Mouse (Mus musculus): ENCODE results near the gene Chil1. TPM values are rescaled to one million over a fixed set of nuclear protein-coding genes. Genes with fewer than 3 reads are reported as not detected.

Gene Chil1
- polyA plus RNA-seq, 1 experiment from 2014 or later: 2.5 TPM

GRCm38 (mm10) chr1:134213405-134213804, 31.4 kb downstream of the Chil1 start:
- WGBS: 72% methylated on average over 7 of the region's 7 CpGs
- Histone ChIP-seq H3K27ac (no peak overlapping the region), H3K27me3 (replicated peaks) (no peaks in the 10 kb centered on the region)

GRCm38 (mm10) chr1:134215059-134215458, 33.1 kb downstream of the Chil1 start:
- H3K27me3 ChIP-seq (replicated peaks): no peaks in the 10 kb centered on the region
- 44% methylated on average over 7 of the region's 7 CpGs for WGBS
- no peak overlapping the region for H3K9ac ChIP-seq
- no peak overlapping the region for H3K27ac ChIP-seq
- H3K36me3 ChIP-seq: no peaks in the 10 kb centered on the region
- H3K4me2 ChIP-seq (replicated peaks): no peak overlapping the region
- no peak overlapping the region for H3K4me3 ChIP-seq
- H3K9me3 ChIP-seq: no peaks in the 10 kb centered on the region
- H3K4me1 ChIP-seq: peaks cover 14% of the 10 kb centered on the region
- ATAC-seq (ENCODE audit: low FRiP score, low read depth): no peak

More at GRCm38 (mm10) chr1:134213405-134213804, 31.4 kb downstream of the Chil1 start:
- no peaks in the 10 kb centered on the region for H3K9me3 ChIP-seq
- H3K9ac ChIP-seq: no peak overlapping the region
- peaks cover 14% of the 10 kb centered on the region for H3K4me1 ChIP-seq
- no peak overlapping the region for H3K4me3 ChIP-seq
- no peaks in the 10 kb centered on the region for H3K36me3 ChIP-seq
- no peak for ATAC-seq (ENCODE audit: low FRiP score, low read depth)
- H3K4me2 ChIP-seq (replicated peaks): no peak overlapping the region

- Histone ChIP-seq H3K27ac (no peak overlapping the region), H3K27me3 (replicated peaks) (no peaks in the 10 kb centered on the region), H3K9me3 (no peaks in the 10 kb centered on the region), H3K4me1 (peaks cover 11% of the 10 kb centered on the region), H3K36me3 (no peaks in the 10 kb centered on the region), H3K4me3 (no peak overlapping the region), H3K4me2 (replicated peaks) (peak overlapping the region; percentile 24; the same call in 1 of the 2 replicates), H3K9ac (no peak overlapping the region)
- peak; percentile 57 for ATAC-seq (ENCODE audit: low FRiP score, low read depth)
- WGBS: 22% methylated on average over 11 of the region's 11 CpGs
Observed at GRCm38 (mm10) chr1:134215751-134216628, 34.0 kb downstream of the Chil1 start.

GRCm38 (mm10) chr1:134216629-134216971, 34.6 kb downstream of the Chil1 start:
- no peak overlapping the region for H3K27ac ChIP-seq
- ATAC-seq (ENCODE audit: low FRiP score, low read depth): no peak

GRCm38 (mm10) chr1:134217028-134217481, 35.1 kb downstream of the Chil1 start:
- Histone ChIP-seq H3K9me3 (no peaks in the 10 kb centered on the region), H3K4me3 (no peak overlapping the region), H3K4me2 (replicated peaks) (no peak overlapping the region), H3K4me1 (peaks cover 9% of the 10 kb centered on the region), H3K27me3 (replicated peaks) (no peaks in the 10 kb centered on the region), H3K36me3 (no peaks in the 10 kb centered on the region), H3K27ac (no peak overlapping the region), H3K9ac (no peak overlapping the region)
- ATAC-seq (ENCODE audit: low FRiP score, low read depth): no peak
- WGBS: 79% methylated on average over 12 of the region's 12 CpGs

More at GRCm38 (mm10) chr1:134216629-134216971, 34.6 kb downstream of the Chil1 start:
- Histone ChIP-seq H3K4me3 (no peak overlapping the region), H3K9ac (no peak overlapping the region), H3K36me3 (no peaks in the 10 kb centered on the region), H3K4me1 (peaks cover 9% of the 10 kb centered on the region), H3K27me3 (replicated peaks) (no peaks in the 10 kb centered on the region), H3K4me2 (replicated peaks) (no peak overlapping the region), H3K9me3 (no peaks in the 10 kb centered on the region)
- WGBS: 85% methylated on average over 2 of the region's 2 CpGs

GRCm38 (mm10) chr1:134217942-134218341, 36.0 kb downstream of the Chil1 start:
- Histone ChIP-seq H3K4me1 (peaks cover 9% of the 10 kb centered on the region), H3K27ac (no peak overlapping the region), H3K9ac (no peak overlapping the region), H3K9me3 (no peaks in the 10 kb centered on the region), H3K4me3 (no peak overlapping the region), H3K4me2 (replicated peaks) (no peak overlapping the region), H3K36me3 (no peaks in the 10 kb centered on the region), H3K27me3 (replicated peaks) (no peaks in the 10 kb centered on the region)
- WGBS: 74% methylated on average over 3 of the region's 3 CpGs
- no peak for ATAC-seq (ENCODE audit: low FRiP score, low read depth)

GRCm38 (mm10) chr1:134219608-134220007, 37.6 kb downstream of the Chil1 start:
- no peak overlapping the region for H3K27ac ChIP-seq
- no peak overlapping the region for H3K4me2 ChIP-seq (replicated peaks)
- no peak overlapping the region for H3K9ac ChIP-seq
- H3K36me3 ChIP-seq: no peaks in the 10 kb centered on the region
- WGBS: 79% methylated on average over 5 of the region's 5 CpGs
- no peak for ATAC-seq (ENCODE audit: low FRiP score, low read depth)
- H3K27me3 ChIP-seq (replicated peaks): no peaks in the 10 kb centered on the region
- peaks cover 9% of the 10 kb centered on the region for H3K4me1 ChIP-seq
- no peak overlapping the region for H3K4me3 ChIP-seq
- no peaks in the 10 kb centered on the region for H3K9me3 ChIP-seq

- H3K27ac ChIP-seq: no peak overlapping the region
- no peak overlapping the region for H3K9ac ChIP-seq
Observed at GRCm38 (mm10) chr1:134221172-134221571, 39.2 kb downstream of the Chil1 start.

GRCm38 (mm10) chr1:134222122-134223055, 40.4 kb downstream of the Chil1 start:
- H3K4me3 ChIP-seq: no peak overlapping the region
- no peaks in the 10 kb centered on the region for H3K4me1 ChIP-seq
- H3K36me3 ChIP-seq: no peaks in the 10 kb centered on the region
- ATAC-seq (ENCODE audit: low FRiP score, low read depth): no peak
- H3K9me3 ChIP-seq: no peaks in the 10 kb centered on the region
- WGBS: 74% methylated on average over 8 of the region's 8 CpGs
- no peak overlapping the region for H3K9ac ChIP-seq
- H3K4me2 ChIP-seq (replicated peaks): no peak overlapping the region
- no peaks in the 10 kb centered on the region for H3K27me3 ChIP-seq (replicated peaks)
- no peak overlapping the region for H3K27ac ChIP-seq

More at GRCm38 (mm10) chr1:134221172-134221571, 39.2 kb downstream of the Chil1 start:
- no peaks in the 10 kb centered on the region for H3K9me3 ChIP-seq
- no peaks in the 10 kb centered on the region for H3K36me3 ChIP-seq
- H3K4me1 ChIP-seq: peaks cover 3% of the 10 kb centered on the region
- H3K27me3 ChIP-seq (replicated peaks): no peaks in the 10 kb centered on the region
- no peak overlapping the region for H3K4me3 ChIP-seq
- no peak overlapping the region for H3K4me2 ChIP-seq (replicated peaks)
- ATAC-seq (ENCODE audit: low FRiP score, low read depth): no peak
- 94% methylated on average over 1 of the region's 1 CpGs for WGBS

- H3K4me2 ChIP-seq (replicated peaks): no peak overlapping the region
- no peaks in the 10 kb centered on the region for H3K36me3 ChIP-seq
- 91% methylated on average over 12 of the region's 12 CpGs for WGBS
- no peaks in the 10 kb centered on the region for H3K4me1 ChIP-seq
- no peak for ATAC-seq (ENCODE audit: low FRiP score, low read depth)
- H3K27me3 ChIP-seq (replicated peaks): no peaks in the 10 kb centered on the region
- H3K4me3 ChIP-seq: no peak overlapping the region
- no peaks in the 10 kb centered on the region for H3K9me3 ChIP-seq
- H3K27ac ChIP-seq: no peak overlapping the region
- no peak overlapping the region for H3K9ac ChIP-seq
Observed at GRCm38 (mm10) chr1:134224649-134225227, 42.8 kb downstream of the Chil1 start.

- Histone ChIP-seq H3K27ac (no peak overlapping the region), H3K4me1 (no peaks in the 10 kb centered on the region), H3K9me3 (no peaks in the 10 kb centered on the region), H3K9ac (no peak overlapping the region), H3K27me3 (replicated peaks) (no peaks in the 10 kb centered on the region), H3K4me3 (no peak overlapping the region), H3K36me3 (no peaks in the 10 kb centered on the region), H3K4me2 (replicated peaks) (no peak overlapping the region)
- ATAC-seq (ENCODE audit: low FRiP score, low read depth): no peak
- 89% methylated on average over 5 of the region's 5 CpGs for WGBS
Observed at GRCm38 (mm10) chr1:134225375-134225774, 43.4 kb downstream of the Chil1 start.

GRCm38 (mm10) chr1:134226739-134227138, 44.8 kb downstream of the Chil1 start:
- Histone ChIP-seq H3K4me3 (no peak overlapping the region), H3K9ac (no peak overlapping the region), H3K9me3 (no peaks in the 10 kb centered on the region), H3K27ac (no peak overlapping the region), H3K27me3 (replicated peaks) (no peaks in the 10 kb centered on the region), H3K4me1 (no peaks in the 10 kb centered on the region), H3K4me2 (replicated peaks) (no peak overlapping the region), H3K36me3 (no peaks in the 10 kb centered on the region)
- ATAC-seq (ENCODE audit: low FRiP score, low read depth): no peak
- 79% methylated on average over 8 of the region's 8 CpGs for WGBS

Measured in neural tube, embryonic 12.5 days (tissue).